Mouse (Mus musculus) testis, postnatal 14 days (tissue): ENCODE data around the gene Arhgap30.

Experiments used
- DNase-seq: peaks from one replicate; pipeline ENCODE4 v3.0.0; 2021; ENCODE audit warnings: low spot score

The Arhgap30 gene

GRCm38 (mm10) chr1:171435288-171435814, 46.6 kb downstream of the Arhgap30 start:
- DNase-seq: no peak

- DNase-seq: no peak
These were observed 47.2 kb downstream of the Arhgap30 start for GRCm38 (mm10) chr1:171435974-171436373.

- DNase-seq: peak; percentile 89
These were observed 48.7 kb downstream of the Arhgap30 start, which contains the start of gene F11r for GRCm38 (mm10) chr1:171437264-171438013. Gene F11r, plus strand, starts transcription at chr1:171437535.

GRCm38 (mm10) chr1:171438014-171438670, 49.4 kb downstream of the Arhgap30 start:
- no peak for DNase-seq

GRCm38 (mm10) chr1:171439072-171439471, 50.3 kb downstream of the Arhgap30 start:
- DNase-seq: no peak

- DNase-seq: peak; percentile 38
These were observed 51.4 kb downstream of the Arhgap30 start for GRCm38 (mm10) chr1:171440025-171440725.

GRCm38 (mm10) chr1:171441466-171442412, 53.0 kb downstream of the Arhgap30 start:
- no peak for DNase-seq

GRCm38 (mm10) chr1:171442413-171442760, 53.6 kb downstream of the Arhgap30 start:
- DNase-seq: no peak

GRCm38 (mm10) chr1:171445050-171445449, 56.3 kb downstream of the Arhgap30 start:
- no peak for DNase-seq

- no peak for DNase-seq
These were observed 58.1 kb downstream of the Arhgap30 start for GRCm38 (mm10) chr1:171446854-171447253.

- no peak for DNase-seq
These were observed 58.9 kb downstream of the Arhgap30 start for GRCm38 (mm10) chr1:171447692-171448091.

GRCm38 (mm10) chr1:171450062-171450461, 61.3 kb downstream of the Arhgap30 start:
- no peak for DNase-seq

- no peak for DNase-seq
These were observed 62.2 kb downstream of the Arhgap30 start for GRCm38 (mm10) chr1:171451001-171451400.

GRCm38 (mm10) chr1:171452522-171452921, 63.8 kb downstream of the Arhgap30 start:
- no peak for DNase-seq

GRCm38 (mm10) chr1:171452923-171453322, 64.2 kb downstream of the Arhgap30 start:
- no peak for DNase-seq

GRCm38 (mm10) chr1:171454926-171455325, 66.2 kb downstream of the Arhgap30 start:
- no peak for DNase-seq

GRCm38 (mm10) chr1:171457568-171457967, 68.8 kb downstream of the Arhgap30 start:
- no peak for DNase-seq

GRCm38 (mm10) chr1:171459791-171460190, 71.0 kb downstream of the Arhgap30 start:
- DNase-seq: no peak
